Mouse (Mus musculus) ES-Bruce4 (cell line): ENCODE results near the gene Pdzrn3.

Source experiments
- CTCF ChIP-seq: IDR thresholded peaks from one replicate; pipeline ENCODE4 v1.8.1; 2011; ENCODE audit warnings: low read depth, low read length
- EP300 ChIP-seq: IDR thresholded peaks from 2 replicates; pipeline ENCODE4 v1.6.1; 2011; ENCODE audit warnings: low read depth, low read length; ENCODE audit not compliant: insufficient read depth
- POLR2A ChIP-seq: IDR thresholded peaks from one replicate; pipeline ENCODE4 v1.8.1; 2011; ENCODE audit warnings: low read length; ENCODE audit not compliant: insufficient read depth

GRCm38 (mm10) chr6:101426301-101426700 is 48.6 kb upstream of the Pdzrn3 start:
- TF ChIP-seq CTCF (no peak), POLR2A (no peak), EP300 (no peak)
